Mouse (Mus musculus) stomach, embryonic 14.5 days (tissue): ENCODE measurements around the gene Olfr1450. TPM values are rescaled to one million over a fixed set of nuclear protein-coding genes. Genes with fewer than 3 reads are reported as not detected.
"Not testable (repeated sequence)": the region's sequence is repeated elsewhere in the genome, so short reads cannot be mapped to it uniquely, and the experiment has no call there.

Experiments used
- ATAC-seq: fragments of 200-750 bp; cut with Nextera tagmentation; 2 replicates; pipeline ENCODE4 v1.8.0; 2017; ENCODE audit warnings: low read depth, moderate TSS enrichment; ENCODE audit not compliant: insufficient number of reproducible peaks, insufficient read depth, low FRiP score
- H3K27ac ChIP-seq: fragments of 300-500 bp; sonication (generic); 2 replicates; pipeline ENCODE4 v1.5.1; 2014; ENCODE audit warnings: mild to moderate bottlenecking, low read length, moderate library complexity, mixed read lengths
- H3K27me3 ChIP-seq: fragments of 300-500 bp; sonication (generic); 2 replicates; pipeline ENCODE4 v1.6.1; 2014; ENCODE audit warnings: low read length, control low read depth, mixed read lengths; ENCODE audit not compliant: control insufficient read depth, insufficient read depth
- H3K36me3 ChIP-seq: fragments of 300-500 bp; sonication (generic); 2 replicates; pipeline ENCODE4 v1.6.1; 2014; ENCODE audit warnings: mild to moderate bottlenecking, control low read depth, low read length, moderate library complexity, mixed read lengths; ENCODE audit not compliant: control insufficient read depth, insufficient read depth
- H3K4me1 ChIP-seq: fragments of 300-500 bp; sonication (generic); 2 replicates; pipeline ENCODE4 v1.6.1; 2014; ENCODE audit warnings: low read length, control low read depth, mixed read lengths; ENCODE audit not compliant: control insufficient read depth, insufficient read depth
- H3K4me2 ChIP-seq: fragments of 300-500 bp; sonication (generic); replicated peaks from 2 replicates; pipeline ENCODE4 v1.6.1; 2014; ENCODE audit warnings: low read depth, low read length, control low read depth
- H3K4me3 ChIP-seq: fragments of 300-500 bp; sonication (generic); 2 replicates; pipeline ENCODE4 v1.5.1; 2014; ENCODE audit warnings: low read depth, low read length, control low read depth
- H3K9ac ChIP-seq: fragments of 300-500 bp; sonication (generic); replicated peaks from 2 replicates; pipeline ENCODE4 v1.6.1; 2014; ENCODE audit warnings: low read depth, mild to moderate bottlenecking, control low read depth, low read length, moderate library complexity, mixed read lengths
- H3K9me3 ChIP-seq: fragments of 300-500 bp; sonication (generic); 2 replicates; pipeline ENCODE4 v1.6.1; 2016; ENCODE audit warnings: low read depth, low read length, control low read depth; ENCODE audit not compliant: control insufficient read depth
- WGBS: fragments of 180-500 bp; shearing (Covaris S2); extraction: QIAGEN DNeasy Blood & Tissue Kit; methylation state at CpG from one replicate; pipeline ENCODE4 v1.1.7; 2014; 5-methylcytosine and 5-hydroxymethylcytosine counted together
- polyA plus RNA-seq: library from polyadenylated mRNA; unstranded; fragments of >200 nt; fragmentation: Nextera tagmentation; extraction: Ambion mirVana; gene quantifications from 2 replicates; pipeline ENCODE4 v1.2.1, GENCODE M21; 2014

Gene Olfr1450
- polyA plus RNA-seq = not detected in 2 replicates

GRCm38 (mm10) chr19:12949958-12950357 lies at the start of gene Olfr1450:
Olfr1450 (plus strand) TSS chr19:12950258.
- H3K9me3 ChIP-seq = 0 out of 2 replicates have a peak, but pooled peaks cover 4% of the 10 kb centered on the region
- WGBS = 86% methylated on average over 1 of the region's 1 CpGs
- no peak within 1 kb of the TSS for H3K4me2 ChIP-seq
- H3K36me3 ChIP-seq = no peaks in the 10 kb centered on the region
- H3K4me3 ChIP-seq = no peak within 1 kb of the TSS
- H3K4me1 ChIP-seq = no peaks in the 10 kb centered on the region
- no peak for ATAC-seq
- H3K27me3 ChIP-seq = no peaks in the 10 kb centered on the region
- no peak within 1 kb of the TSS for H3K27ac ChIP-seq
- H3K9ac ChIP-seq = no peak within 1 kb of the TSS

GRCm38 (mm10) chr19:12903643-12904042 lies 46.4 kb upstream of the Olfr1450 start, which contains the start of gene Olfr1447:
Olfr1447 (minus strand) TSS chr19:12903743.
- H3K4me1 ChIP-seq = no peaks in the 10 kb centered on the region
- no peaks in the 10 kb centered on the region for H3K27me3 ChIP-seq
- no peaks in the 10 kb centered on the region; the same call in 1 of the 2 replicates for H3K9me3 ChIP-seq
- no peak within 1 kb of the TSS for H3K4me3 ChIP-seq
- no peak within 1 kb of the TSS for H3K27ac ChIP-seq
- WGBS = 93% methylated on average over 1 of the region's 1 CpGs
- no peak for ATAC-seq
- H3K9ac ChIP-seq = no peak within 1 kb of the TSS
- H3K36me3 ChIP-seq = no peaks in the 10 kb centered on the region
- H3K4me2 ChIP-seq = no peak within 1 kb of the TSS

GRCm38 (mm10) chr19:12924319-12924718 lies 25.7 kb upstream of the Olfr1450 start, which contains the start of gene Olfr1448:
Olfr1448 (minus strand) TSS chr19:12924419.
- no peak for ATAC-seq
- no peaks in the 10 kb centered on the region for H3K27me3 ChIP-seq
- H3K4me3 ChIP-seq = no peak within 1 kb of the TSS
- 77% methylated on average over 1 of the region's 1 CpGs for WGBS
- H3K9me3 ChIP-seq = no peaks in the 10 kb centered on the region
- no peaks in the 10 kb centered on the region for H3K36me3 ChIP-seq
- no peak within 1 kb of the TSS for H3K4me2 ChIP-seq
- H3K4me1 ChIP-seq = no peaks in the 10 kb centered on the region
- no peak within 1 kb of the TSS for H3K27ac ChIP-seq
- H3K9ac ChIP-seq = no peak within 1 kb of the TSS

GRCm38 (mm10) chr19:12930540-12930939 lies 19.5 kb upstream of the Olfr1450 start, which contains the start of gene Olfr1449:
Olfr1449 (plus strand) TSS chr19:12930840.
- H3K9me3 ChIP-seq = no peaks in the 10 kb centered on the region
- H3K4me1 ChIP-seq = no peaks in the 10 kb centered on the region
- H3K9ac ChIP-seq = no peak within 1 kb of the TSS
- H3K27me3 ChIP-seq = no peaks in the 10 kb centered on the region
- no peak within 1 kb of the TSS for H3K4me2 ChIP-seq
- H3K36me3 ChIP-seq = no peaks in the 10 kb centered on the region
- no peak for ATAC-seq
- no peak within 1 kb of the TSS for H3K27ac ChIP-seq
- no peak within 1 kb of the TSS for H3K4me3 ChIP-seq

GRCm38 (mm10) chr19:12970082-12970481 lies 20.0 kb downstream of the Olfr1450 start:
- ATAC-seq, H3K9ac ChIP-seq, H3K36me3 ChIP-seq, H3K27ac ChIP-seq, H3K4me1 ChIP-seq, H3K9me3 ChIP-seq, H3K4me2 ChIP-seq, H3K27me3 ChIP-seq, H3K4me3 ChIP-seq: not testable (repeated sequence)
- 83% methylated on average over 5 of the region's 5 CpGs for WGBS

- not testable (repeated sequence) for ATAC-seq, H3K4me1 ChIP-seq, H3K27me3 ChIP-seq, H3K9me3 ChIP-seq, H3K9ac ChIP-seq, H3K27ac ChIP-seq, H3K4me2 ChIP-seq, H3K36me3 ChIP-seq, H3K4me3 ChIP-seq
- 94% methylated on average over 4 of the region's 4 CpGs for WGBS
Observed at GRCm38 (mm10) chr19:12992316-12992715, 42.3 kb downstream of the Olfr1450 start.

- Histone ChIP-seq H3K4me2 (no peak within 1 kb of the TSS), H3K36me3 (no peaks in the 10 kb centered on the region), H3K9me3 (no peaks in the 10 kb centered on the region), H3K4me3 (no peak within 1 kb of the TSS), H3K4me1 (no peaks in the 10 kb centered on the region), H3K9ac (no peak within 1 kb of the TSS), H3K27me3 (no peaks in the 10 kb centered on the region), H3K27ac (no peak within 1 kb of the TSS)
- ATAC-seq = no peak
- WGBS = 74% methylated on average over 2 of the region's 2 CpGs
Observed at GRCm38 (mm10) chr19:12994714-12995113, 44.7 kb downstream of the Olfr1450 start, which contains the start of gene Olfr1451. Olfr1451 (plus strand) TSS chr19:12995014.
